Mouse (Mus musculus) hindbrain, embryonic 16.5 days (tissue): ENCODE data around the gene Pofut1. TPM values are rescaled to one million over a fixed set of nuclear protein-coding genes. Genes with fewer than 3 reads are reported as not detected.

Experiments
- ATAC-seq: fragments of 200-750 bp; cut with Nextera tagmentation; 2 replicates; pipeline ENCODE4 v1.8.0; 2017; ENCODE audit warnings: moderate TSS enrichment, moderate library complexity
- H3K27ac ChIP-seq: fragments of 300-500 bp; sonication (generic); 2 replicates; pipeline ENCODE4 v1.5.1; 2014; ENCODE audit warnings: low read depth, mild to moderate bottlenecking, control low read depth, low read length, moderate library complexity
- H3K27me3 ChIP-seq: fragments of 300-500 bp; sonication (generic); replicated peaks from 2 replicates; pipeline ENCODE4 v1.6.1; 2014; ENCODE audit warnings: low read length; ENCODE audit not compliant: control insufficient read depth, insufficient read depth
- H3K36me3 ChIP-seq: fragments of 300-500 bp; sonication (generic); 2 replicates; pipeline ENCODE4 v1.6.1; 2014; ENCODE audit warnings: mild to moderate bottlenecking, low read length, moderate library complexity, mixed read lengths; ENCODE audit not compliant: control insufficient read depth, insufficient read depth
- H3K4me1 ChIP-seq: fragments of 300-500 bp; sonication (generic); 2 replicates; pipeline ENCODE4 v1.6.1; 2014; ENCODE audit warnings: low read depth, low read length; ENCODE audit not compliant: control insufficient read depth, insufficient read depth
- H3K4me2 ChIP-seq: fragments of 300-500 bp; sonication (generic); 2 replicates; pipeline ENCODE4 v1.6.1; 2014; ENCODE audit warnings: mild to moderate bottlenecking, low read length, control low read depth, moderate library complexity
- H3K4me3 ChIP-seq: fragments of 300-500 bp; sonication (generic); 2 replicates; pipeline ENCODE4 v1.5.1; 2014; ENCODE audit warnings: mild to moderate bottlenecking, low read length, control low read depth, moderate library complexity
- H3K9ac ChIP-seq: fragments of 300-500 bp; sonication (generic); 2 replicates; pipeline ENCODE4 v1.6.1; 2014; ENCODE audit warnings: low read depth, mild to moderate bottlenecking, control low read depth, low read length, moderate library complexity
- H3K9me3 ChIP-seq: fragments of 300-500 bp; sonication (generic); 2 replicates; pipeline ENCODE4 v1.6.1; 2014; ENCODE audit warnings: mild to moderate bottlenecking, low read length, moderate library complexity; ENCODE audit not compliant: control insufficient read depth
- WGBS: fragments of 180-500 bp; shearing (Covaris S2); extraction: QIAGEN DNeasy Blood & Tissue Kit; methylation state at CpG from one replicate; pipeline ENCODE4 v1.1.7; 2014; 5-methylcytosine and 5-hydroxymethylcytosine counted together
- polyA plus RNA-seq: library from polyadenylated mRNA; unstranded; fragments of >200 nt; fragmentation: Nextera tagmentation; extraction: Ambion mirVana; gene quantifications from 2 replicates; pipeline ENCODE4 v1.2.1, GENCODE M21; 2015

Gene Pofut1
- polyA plus RNA-seq, 1 experiment from 2014 or later, result 4.4 TPM

GRCm38 (mm10) chr2:153227959-153228358, 13.4 kb upstream of the Pofut1 start:
- no peak overlapping the region for H3K27ac ChIP-seq
- 96% methylated on average over 4 of the region's 4 CpGs for WGBS
- H3K4me3 ChIP-seq, result no peak overlapping the region
- H3K9me3 ChIP-seq, result no peaks in the 10 kb centered on the region
- peaks cover 28% of the 10 kb centered on the region for H3K36me3 ChIP-seq
- no peak for ATAC-seq
- no peak overlapping the region for H3K9ac ChIP-seq
- peaks cover 7% of the 10 kb centered on the region for H3K4me1 ChIP-seq
- H3K4me2 ChIP-seq, result no peak overlapping the region
- no peaks in the 10 kb centered on the region for H3K27me3 ChIP-seq

GRCm38 (mm10) chr2:153228523-153228922, 12.8 kb upstream of the Pofut1 start:
- Histone ChIP-seq H3K36me3 (peaks cover 30% of the 10 kb centered on the region), H3K9ac (no peak overlapping the region), H3K27ac (no peak overlapping the region), H3K4me1 (peaks cover 7% of the 10 kb centered on the region), H3K4me2 (no peak overlapping the region), H3K4me3 (no peak overlapping the region), H3K9me3 (no peaks in the 10 kb centered on the region), H3K27me3 (no peaks in the 10 kb centered on the region)
- WGBS, result 88% methylated on average over 5 of the region's 5 CpGs
- ATAC-seq, result no peak

- no peak for ATAC-seq
- H3K36me3 ChIP-seq, result peaks cover 22% of the 10 kb centered on the region
- no peak overlapping the region for H3K9ac ChIP-seq
- H3K4me1 ChIP-seq, result peaks cover 24% of the 10 kb centered on the region
- H3K4me3 ChIP-seq, result no peak overlapping the region
- no peak overlapping the region for H3K4me2 ChIP-seq
- no peaks in the 10 kb centered on the region for H3K9me3 ChIP-seq
- H3K27ac ChIP-seq, result no peak overlapping the region
- 80% methylated on average over 4 of the region's 4 CpGs for WGBS
- H3K27me3 ChIP-seq, result no peaks in the 10 kb centered on the region
Measured at GRCm38 (mm10) chr2:153237193-153237592, 4.1 kb upstream of the Pofut1 start.

GRCm38 (mm10) chr2:153237891-153238290, 3.4 kb upstream of the Pofut1 start:
- no peaks in the 10 kb centered on the region for H3K9me3 ChIP-seq
- H3K27me3 ChIP-seq, result no peaks in the 10 kb centered on the region
- no peak overlapping the region for H3K4me2 ChIP-seq
- 80% methylated on average over 4 of the region's 4 CpGs for WGBS
- no peak overlapping the region for H3K4me3 ChIP-seq
- H3K27ac ChIP-seq, result no peak overlapping the region
- peaks cover 30% of the 10 kb centered on the region for H3K4me1 ChIP-seq
- no peak for ATAC-seq
- H3K36me3 ChIP-seq, result peaks cover 18% of the 10 kb centered on the region
- no peak overlapping the region for H3K9ac ChIP-seq

- Histone ChIP-seq H3K4me2 (no peak overlapping the region), H3K9ac (no peak overlapping the region), H3K4me1 (peaks cover 30% of the 10 kb centered on the region), H3K9me3 (no peaks in the 10 kb centered on the region), H3K36me3 (peaks cover 17% of the 10 kb centered on the region), H3K27ac (no peak overlapping the region), H3K4me3 (no peak overlapping the region), H3K27me3 (no peaks in the 10 kb centered on the region)
- 77% methylated on average over 2 of the region's 2 CpGs for WGBS
- ATAC-seq, result no peak
Measured at GRCm38 (mm10) chr2:153238406-153238805, 2.9 kb upstream of the Pofut1 start.

- peak overlapping the region; percentile 96 for H3K4me3 ChIP-seq
- no peak overlapping the region for H3K27ac ChIP-seq
- 67% methylated on average over 7 of the region's 7 CpGs for WGBS
- H3K9me3 ChIP-seq, result no peaks in the 10 kb centered on the region
- peaks cover 30% of the 10 kb centered on the region for H3K4me1 ChIP-seq
- H3K27me3 ChIP-seq, result no peaks in the 10 kb centered on the region
- peaks cover 12% of the 10 kb centered on the region for H3K36me3 ChIP-seq
- ATAC-seq, result no peak
- peak overlapping the region; percentile 93 for H3K4me2 ChIP-seq
- H3K9ac ChIP-seq, result peak overlapping the region; percentile 97
Measured at GRCm38 (mm10) chr2:153239021-153239859, 2.1 kb upstream of the Pofut1 start.

GRCm38 (mm10) chr2:153239860-153240480, 1.4 kb upstream of the Pofut1 start:
- Histone ChIP-seq H3K27me3 (no peaks in the 10 kb centered on the region), H3K9ac (peak overlapping the region; percentile 97), H3K9me3 (no peaks in the 10 kb centered on the region), H3K27ac (no peak overlapping the region; the same call in 1 of the 2 replicates), H3K4me2 (peak overlapping the region; percentile 93), H3K36me3 (peaks cover 8% of the 10 kb centered on the region; the same call in 1 of the 2 replicates), H3K4me1 (peaks cover 30% of the 10 kb centered on the region), H3K4me3 (peak overlapping the region; percentile 96)
- no peak for ATAC-seq
- WGBS, result 4% methylated on average over 18 of the region's 22 CpGs

- ATAC-seq, result peak; percentile 79
- H3K36me3 ChIP-seq, result peaks cover 1% of the 10 kb centered on the region; the same call in 1 of the 2 replicates
- H3K27ac ChIP-seq, result peak overlapping the region; percentile 84
- WGBS, result under 1% methylated on average over 26 of the region's 33 CpGs
- H3K9me3 ChIP-seq, result no peaks in the 10 kb centered on the region
- peak overlapping the region; percentile 96 for H3K4me3 ChIP-seq
- no peaks in the 10 kb centered on the region for H3K27me3 ChIP-seq
- H3K9ac ChIP-seq, result peak overlapping the region; percentile 97
- H3K4me2 ChIP-seq, result peak overlapping the region; percentile 93
- H3K4me1 ChIP-seq, result peaks cover 30% of the 10 kb centered on the region
Measured at GRCm38 (mm10) chr2:153240701-153241235, 565 bp upstream of the Pofut1 start.

GRCm38 (mm10) chr2:153242156-153242555, 823 bp downstream of the Pofut1 start:
- Histone ChIP-seq H3K4me1 (peaks cover 30% of the 10 kb centered on the region), H3K9ac (peak overlapping the region; percentile 97), H3K4me3 (peak overlapping the region; percentile 96), H3K36me3 (no peaks in the 10 kb centered on the region), H3K27me3 (no peaks in the 10 kb centered on the region), H3K9me3 (no peaks in the 10 kb centered on the region), H3K4me2 (peak overlapping the region; percentile 93), H3K27ac (no peak overlapping the region)
- no peak for ATAC-seq
- WGBS, result 59% methylated on average over 6 of the region's 6 CpGs
